Mouse (Mus musculus): Measurements from ENCODE around the gene Cnnm2.
"Not testable (repeated sequence)": the region's sequence is repeated elsewhere in the genome, so short reads cannot be mapped to it uniquely, and the experiment has no call there.

Gene Cnnm2

DNA sequence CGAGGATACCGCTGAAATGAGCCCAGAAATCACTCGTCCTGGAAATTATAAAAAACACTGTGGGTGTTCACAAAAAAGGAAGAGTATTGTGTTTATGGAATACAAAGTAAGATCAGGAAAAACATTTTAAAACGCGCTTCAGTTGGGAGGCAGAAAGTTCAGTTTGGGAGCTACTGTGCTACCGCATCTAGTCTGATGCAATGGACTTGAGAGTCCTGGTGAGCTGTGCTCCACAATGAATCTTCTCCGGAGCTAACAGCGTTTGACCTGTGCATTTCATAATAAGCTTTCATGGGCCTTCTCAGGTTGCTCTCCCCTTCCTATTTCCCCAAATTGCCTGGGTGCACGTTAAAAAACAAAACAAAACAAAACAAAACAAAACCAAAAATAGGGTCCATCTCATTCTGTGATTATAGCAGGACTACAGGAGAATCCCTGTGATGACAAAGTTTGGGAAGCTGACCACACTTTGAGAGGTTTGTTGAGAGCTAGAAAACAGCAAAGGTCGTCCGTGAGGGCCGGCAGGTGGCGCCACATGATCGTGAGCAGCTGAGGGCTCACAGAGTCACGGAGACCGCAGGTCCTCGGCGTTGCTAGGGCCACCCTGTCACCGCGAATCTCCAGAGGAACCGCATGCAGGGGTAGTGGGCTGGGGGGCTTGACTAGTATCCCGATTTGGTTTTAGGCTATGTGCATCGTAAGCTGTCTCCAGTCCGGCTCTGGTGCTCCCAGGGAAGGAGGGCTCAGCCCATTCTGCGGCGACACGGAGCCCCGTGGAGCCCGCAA lies 828 bp upstream of the Cnnm2 start:
- peak; percentile 88 for DNase-seq

DNA sequence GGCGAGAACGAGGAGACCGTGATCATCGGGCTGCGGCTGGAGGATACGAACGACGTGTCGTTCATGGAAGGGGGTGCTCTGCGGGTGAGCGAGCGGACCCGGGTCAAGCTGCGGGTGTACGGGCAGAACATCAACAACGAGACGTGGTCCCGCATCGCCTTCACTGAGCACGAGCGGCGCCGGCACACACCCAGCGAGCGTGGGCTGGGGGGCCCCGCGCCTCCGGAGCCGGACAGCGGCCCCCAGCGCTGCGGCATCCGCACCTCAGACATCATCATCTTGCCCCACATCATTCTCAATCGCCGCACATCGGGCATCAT lies 535 bp downstream of the Cnnm2 start:
- DNase-seq, result no peak

DNA sequence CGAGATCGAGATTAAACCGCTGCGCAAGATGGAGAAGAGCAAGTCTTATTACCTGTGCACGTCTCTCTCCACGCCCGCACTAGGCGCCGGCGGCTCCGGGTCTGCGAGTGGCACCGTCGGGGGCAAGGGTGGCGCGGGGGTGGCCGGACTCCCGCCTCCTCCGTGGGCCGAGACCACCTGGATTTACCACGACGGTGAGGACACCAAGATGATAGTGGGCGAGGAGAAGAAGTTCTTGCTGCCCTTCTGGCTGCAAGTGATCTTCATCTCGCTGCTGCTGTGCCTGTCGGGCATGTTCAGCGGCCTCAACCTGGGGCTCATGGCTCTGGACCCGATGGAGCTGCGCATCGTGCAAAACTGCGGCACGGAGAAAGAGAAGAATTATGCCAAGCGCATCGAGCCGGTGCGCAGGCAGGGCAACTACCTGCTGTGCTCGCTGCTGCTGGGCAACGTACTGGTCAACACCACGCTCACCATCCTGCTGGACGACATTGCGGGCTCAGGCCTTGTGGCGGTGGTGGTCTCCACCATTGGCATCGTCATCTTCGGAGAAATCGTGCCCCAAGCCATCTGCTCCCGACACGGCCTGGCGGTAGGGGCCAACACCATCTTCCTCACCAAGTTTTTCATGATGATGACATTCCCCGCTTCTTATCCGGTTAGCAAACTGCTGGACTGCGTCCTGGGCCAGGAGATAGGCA lies 1.0 kb downstream of the Cnnm2 start:
- peak; percentile 47 for DNase-seq

DNA sequence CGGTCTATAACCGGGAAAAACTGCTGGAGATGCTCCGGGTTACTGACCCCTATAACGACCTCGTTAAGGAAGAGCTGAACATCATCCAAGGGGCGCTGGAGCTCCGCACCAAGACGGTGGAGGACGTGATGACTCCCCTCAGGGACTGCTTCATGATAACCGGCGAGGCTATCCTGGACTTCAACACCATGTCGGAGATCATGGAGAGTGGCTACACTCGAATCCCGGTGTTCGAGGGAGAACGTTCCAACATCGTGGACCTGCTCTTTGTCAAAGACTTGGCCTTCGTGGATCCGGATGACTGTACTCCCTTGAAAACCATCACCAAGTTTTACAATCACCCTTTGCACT lies 1.6 kb downstream of the Cnnm2 start:
- DNase-seq, result peak; percentile 7

DNA sequence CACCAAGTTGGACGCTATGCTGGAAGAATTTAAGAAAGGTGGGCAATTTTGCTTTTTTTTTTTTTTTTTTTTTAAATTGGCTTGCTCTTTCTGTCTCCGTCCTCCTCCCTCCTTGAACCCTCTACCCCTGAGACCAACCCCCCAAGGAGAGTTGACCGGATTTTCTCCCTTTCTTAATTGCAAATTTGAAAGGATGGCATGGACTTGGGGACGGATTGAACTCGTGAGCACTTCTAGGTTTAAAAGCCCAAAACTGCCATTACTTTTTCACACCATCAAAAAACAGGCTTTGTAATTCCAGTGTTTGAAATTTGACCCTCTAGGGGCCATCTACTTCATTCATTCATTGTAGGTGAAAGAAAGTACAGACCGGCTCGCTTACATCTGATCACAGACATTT lies 2.0 kb downstream of the Cnnm2 start:
- DNase-seq, result no peak

DNA sequence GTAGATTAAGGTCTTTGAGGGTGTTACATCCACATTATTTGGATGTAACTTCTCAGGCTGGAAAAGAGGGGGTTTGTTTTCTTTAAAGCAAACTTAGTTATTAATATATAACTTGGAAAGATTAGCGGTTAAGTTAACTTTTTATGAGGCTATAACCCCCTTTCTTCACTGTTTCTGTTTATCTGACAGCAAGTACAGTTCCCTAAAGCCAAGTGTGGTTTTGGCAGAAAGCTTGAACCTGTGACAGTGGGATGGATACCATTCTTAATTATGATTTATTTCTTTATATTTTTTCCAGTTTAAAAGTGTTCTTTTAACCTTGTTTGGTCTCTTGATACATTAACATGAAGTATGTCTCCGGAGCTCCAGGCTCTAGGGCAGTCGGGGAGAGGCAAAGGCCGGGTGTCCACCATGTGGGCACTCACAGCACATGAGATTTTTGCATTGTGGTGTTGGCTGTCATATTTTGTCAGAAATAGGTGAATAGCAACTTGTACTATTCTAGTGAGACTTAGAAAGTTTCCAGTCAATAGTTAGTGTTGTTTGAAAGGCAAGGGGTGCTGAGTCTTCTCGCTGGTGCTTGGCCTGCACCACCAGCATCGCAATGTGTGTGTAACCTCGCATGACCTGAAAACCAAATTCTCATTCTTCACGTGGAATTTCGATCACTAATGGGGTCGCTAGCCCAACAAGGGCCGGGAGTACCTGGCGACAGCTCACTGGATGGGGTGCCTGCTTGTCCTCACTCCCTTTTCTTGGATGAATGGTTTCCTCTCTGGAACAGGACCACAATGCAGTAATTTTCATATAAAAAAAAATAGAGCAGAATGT lies 2.8 kb downstream of the Cnnm2 start:
- no peak for DNase-seq

- DNase-seq, result no peak
Measured at GRCm38 (mm10) chr19:46764763-46765117, 3.3 kb downstream of the Cnnm2 start.

- no peak for DNase-seq
Measured at GRCm38 (mm10) chr19:46766125-46766524, 4.7 kb downstream of the Cnnm2 start.

GRCm38 (mm10) chr19:46769759-46770158 lies 8.4 kb downstream of the Cnnm2 start:
- no peak for DNase-seq

GRCm38 (mm10) chr19:46771801-46772200 lies 10.4 kb downstream of the Cnnm2 start:
- DNase-seq, result no peak

DNA sequence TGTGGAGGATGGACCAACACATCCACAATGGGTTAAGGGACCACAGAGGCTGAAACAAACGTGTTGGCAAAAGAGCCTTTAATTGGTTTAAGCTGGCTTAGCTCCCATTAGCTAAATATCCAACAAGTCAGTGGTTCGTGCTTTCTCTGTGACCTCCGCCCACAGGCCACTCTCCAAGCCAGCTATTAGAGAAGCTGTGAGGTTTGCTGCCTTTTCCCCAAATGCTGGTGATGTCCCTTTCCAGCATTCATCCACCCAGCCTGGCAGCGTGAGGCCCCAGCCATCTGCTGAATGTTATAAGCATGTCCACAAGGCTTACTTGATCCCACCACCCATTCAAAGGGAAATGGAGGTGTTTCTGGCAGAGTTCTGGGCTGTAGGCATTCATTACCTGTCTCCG lies 15.0 kb downstream of the Cnnm2 start:
- no peak for DNase-seq

- DNase-seq, result no peak
Measured at GRCm38 (mm10) chr19:46776850-46777249, 15.5 kb downstream of the Cnnm2 start.

- DNase-seq, result no peak
Measured at GRCm38 (mm10) chr19:46777928-46778680, 16.7 kb downstream of the Cnnm2 start.

- not testable (repeated sequence) for DNase-seq
Measured at GRCm38 (mm10) chr19:46779130-46779529, 17.7 kb downstream of the Cnnm2 start.

- DNase-seq, result no peak
Measured at GRCm38 (mm10) chr19:46784038-46784437, 22.6 kb downstream of the Cnnm2 start.

- DNase-seq, result no peak
Measured at GRCm38 (mm10) chr19:46784502-46784901, 23.1 kb downstream of the Cnnm2 start.

DNA sequence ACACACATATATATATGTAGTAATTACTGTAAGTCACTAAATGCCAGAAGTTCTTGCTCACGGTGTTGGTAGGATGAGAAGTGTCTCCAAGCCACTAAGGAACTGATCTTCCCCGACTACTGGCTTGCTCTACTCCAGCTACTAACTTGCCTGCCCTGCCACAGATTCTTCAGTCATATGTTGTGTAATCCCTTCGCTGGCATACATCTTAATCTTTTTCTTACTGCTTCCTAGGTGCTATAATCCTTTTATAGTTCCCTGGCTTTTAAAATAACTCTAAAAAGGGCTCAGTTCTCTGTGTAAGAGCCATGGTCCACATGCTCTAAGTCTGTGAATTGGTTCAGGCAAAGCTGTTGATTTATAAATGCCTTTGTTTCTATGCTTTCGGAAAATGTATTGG lies 24.2 kb downstream of the Cnnm2 start:
- DNase-seq, result no peak

DNA sequence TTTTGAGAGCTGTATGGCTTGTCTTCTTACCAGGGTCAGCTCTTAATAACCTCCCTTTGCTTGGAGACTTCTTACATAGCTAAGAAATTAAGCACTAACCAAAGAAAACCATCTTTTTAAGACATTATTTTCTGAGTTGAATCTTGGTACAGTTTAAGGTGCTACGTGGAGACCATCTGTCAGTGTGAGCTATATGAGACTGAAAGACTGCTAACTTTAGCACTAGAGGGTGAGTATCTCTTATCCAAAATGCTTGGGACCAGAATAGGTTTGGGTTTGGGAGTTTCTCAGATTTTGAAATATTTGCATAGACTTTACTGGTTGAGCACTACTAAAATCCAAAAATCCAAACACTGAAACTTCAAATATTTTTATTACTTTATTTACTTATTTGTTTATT lies 28.4 kb downstream of the Cnnm2 start:
- no peak for DNase-seq

DNA sequence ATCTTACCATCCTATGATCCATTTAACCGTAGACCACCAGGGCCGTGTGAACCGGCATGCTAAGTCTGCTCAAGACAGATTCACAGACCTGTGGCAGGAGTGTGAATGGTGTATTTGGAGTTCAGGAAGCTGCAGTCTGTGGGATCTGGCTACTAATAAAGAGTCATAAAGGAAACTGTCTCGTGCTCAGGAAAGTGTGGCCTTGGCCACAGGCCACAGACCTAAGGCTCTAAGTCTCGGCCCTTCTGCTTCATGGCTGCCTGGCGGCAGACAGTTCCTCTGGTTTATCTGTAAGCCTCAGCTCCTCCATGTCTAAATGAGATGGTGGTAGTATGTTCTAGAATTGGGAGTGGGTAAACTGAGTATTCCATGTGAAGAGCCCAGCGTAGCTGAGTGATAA lies 30.0 kb downstream of the Cnnm2 start:
- no peak for DNase-seq

- DNase-seq, result no peak
Measured at GRCm38 (mm10) chr19:46791921-46792320, 30.5 kb downstream of the Cnnm2 start.

GRCm38 (mm10) chr19:46792480-46792879 lies 31.1 kb downstream of the Cnnm2 start:
- DNase-seq, result no peak

GRCm38 (mm10) chr19:46794181-46794580 lies 32.8 kb downstream of the Cnnm2 start:
- no peak for DNase-seq

DNA sequence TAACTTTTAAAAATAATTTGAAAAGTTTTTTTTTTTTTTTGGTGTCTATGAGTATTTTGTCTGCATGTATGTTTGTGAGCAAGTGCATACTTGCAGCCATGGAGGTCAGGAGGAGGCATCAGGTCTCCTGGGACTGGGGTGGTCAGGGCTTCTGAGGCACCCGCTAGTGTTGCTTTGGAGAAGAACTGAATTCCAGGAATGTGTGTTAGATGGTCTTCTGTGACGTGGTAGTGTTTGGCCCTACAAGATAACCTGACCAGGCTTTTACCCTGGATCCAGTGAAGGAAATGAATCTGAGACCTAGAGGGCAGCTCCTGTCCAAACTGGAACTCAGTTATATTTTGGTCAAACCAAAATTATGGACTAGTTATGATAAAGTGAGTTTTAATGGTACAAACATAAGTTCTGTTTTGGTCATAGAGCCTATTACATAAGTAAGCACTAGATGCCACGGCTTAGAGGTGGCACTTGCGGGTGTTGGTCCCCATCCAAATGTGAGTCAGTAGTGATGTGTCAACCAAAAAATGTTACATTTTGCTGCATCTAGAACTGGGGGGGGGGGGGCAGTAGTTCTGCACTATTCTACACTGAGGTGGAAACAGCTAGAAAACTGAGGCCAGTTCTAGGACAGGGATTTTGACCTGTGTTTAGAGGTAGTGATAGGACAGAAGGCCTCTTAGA lies 38.6 kb downstream of the Cnnm2 start:
- DNase-seq, result no peak
